Mouse (Mus musculus): ENCODE measurements around the gene Ssh1. TPM values are rescaled to one million over a fixed set of nuclear protein-coding genes. Genes with fewer than 3 reads are reported as not detected.

The Ssh1 gene
- polyA plus RNA-seq, 1 experiment from 2014 or later, result 4.3 TPM

- Histone ChIP-seq H3K9me3 (ENCODE audit: low read length) (no peaks in the 10 kb centered on the region), H3K9ac (replicated peaks) (no peak overlapping the region), H3K27ac (ENCODE audit: low read depth) (0 out of 2 replicates have a peak overlapping the region, but pooled peaks have one; percentile 29), H3K4me1 (ENCODE audit: insufficient read depth) (no peaks in the 10 kb centered on the region), H3K36me3 (replicated peaks; ENCODE audit: insufficient read depth, low read length) (no peaks in the 10 kb centered on the region), H3K4me2 (ENCODE audit: low read depth, low read length) (no peak overlapping the region), H3K4me3 (ENCODE audit: low read depth, low read length) (no peak overlapping the region), H3K27me3 (ENCODE audit: insufficient read depth, low read length) (no peaks in the 10 kb centered on the region)
- no peak for ATAC-seq
- no peak for DNase-seq
- WGBS (ENCODE audit: insufficient replicate concordance), result 63% methylated on average over 10 of the region's 10 CpGs
- no peak for TF ChIP-seq CTCF (IDR thresholded peaks at IDR 0.05; ENCODE audit: low read depth)
These were observed 64.2 kb downstream of the Ssh1 start for GRCm38 (mm10) chr5:113929526-113929925.

- WGBS (ENCODE audit: insufficient replicate concordance), result 45% methylated on average over 4 of the region's 4 CpGs
- Histone ChIP-seq H3K4me2 (ENCODE audit: low read depth, low read length) (no peak overlapping the region), H3K36me3 (replicated peaks; ENCODE audit: insufficient read depth, low read length) (no peaks in the 10 kb centered on the region), H3K27ac (ENCODE audit: low read depth) (no peak overlapping the region), H3K4me3 (ENCODE audit: low read depth, low read length) (no peak overlapping the region), H3K9ac (replicated peaks) (no peak overlapping the region), H3K27me3 (ENCODE audit: insufficient read depth, low read length) (no peaks in the 10 kb centered on the region), H3K4me1 (ENCODE audit: insufficient read depth) (no peaks in the 10 kb centered on the region), H3K9me3 (ENCODE audit: low read length) (no peaks in the 10 kb centered on the region)
- no peak for ATAC-seq
- no peak for DNase-seq
- TF ChIP-seq EP300 (IDR thresholded peaks at IDR 0.05; ENCODE audit: low read depth) (peak; percentile 16; the same call in 1 of the 2 replicates), CTCF (IDR thresholded peaks at IDR 0.05; ENCODE audit: low read depth) (no peak)
These were observed 69.1 kb downstream of the Ssh1 start for GRCm38 (mm10) chr5:113924608-113925007.

- Histone ChIP-seq H3K36me3 (replicated peaks; ENCODE audit: insufficient read depth, low read length) (no peaks in the 10 kb centered on the region), H3K9me3 (ENCODE audit: low read length) (no peaks in the 10 kb centered on the region), H3K27me3 (ENCODE audit: insufficient read depth, low read length) (no peaks in the 10 kb centered on the region), H3K4me2 (ENCODE audit: low read depth, low read length) (no peak overlapping the region), H3K27ac (ENCODE audit: low read depth) (no peak overlapping the region), H3K9ac (replicated peaks) (no peak overlapping the region), H3K4me1 (ENCODE audit: insufficient read depth) (peaks cover 6% of the 10 kb centered on the region; the same call in 1 of the 2 replicates), H3K4me3 (ENCODE audit: low read depth, low read length) (no peak overlapping the region)
- no peak for DNase-seq
- TF ChIP-seq EP300 (IDR thresholded peaks at IDR 0.05; ENCODE audit: low read depth), result no peak
- no peak for TF ChIP-seq CTCF (IDR thresholded peaks at IDR 0.05; ENCODE audit: low read depth)
- whole genome bisulfite sequencing (ENCODE audit: insufficient replicate concordance), result 55% methylated on average over 6 of the region's 6 CpGs
- no peak for ATAC-seq
These were observed 72.2 kb downstream of the Ssh1 start for GRCm38 (mm10) chr5:113921310-113922166.

- no peak overlapping the region; the same call in 1 of the 2 replicates for H3K4me2 ChIP-seq (ENCODE audit: low read depth, low read length)
- H3K27me3 ChIP-seq (ENCODE audit: insufficient read depth, low read length), result no peaks in the 10 kb centered on the region
- ATAC-seq (no peak), DNase-seq (no peak)
- H3K9ac ChIP-seq (replicated peaks), result no peak overlapping the region
- H3K36me3 ChIP-seq (replicated peaks; ENCODE audit: insufficient read depth, low read length), result no peaks in the 10 kb centered on the region
- TF ChIP-seq CTCF (IDR thresholded peaks at IDR 0.05; ENCODE audit: low read depth), result no peak
- TF ChIP-seq EP300 (IDR thresholded peaks at IDR 0.05; ENCODE audit: low read depth), result no peak
- peak overlapping the region; percentile 4; the same call in 1 of the 2 replicates for H3K27ac ChIP-seq (ENCODE audit: low read depth)
- no peak overlapping the region for H3K4me3 ChIP-seq (ENCODE audit: low read depth, low read length)
- 61% methylated on average over 7 of the region's 7 CpGs for WGBS (ENCODE audit: insufficient replicate concordance)
- H3K4me1 ChIP-seq (ENCODE audit: insufficient read depth), result peaks cover 6% of the 10 kb centered on the region; the same call in 1 of the 2 replicates
- H3K9me3 ChIP-seq (ENCODE audit: low read length), result no peaks in the 10 kb centered on the region
These were observed 74.6 kb downstream of the Ssh1 start for GRCm38 (mm10) chr5:113919060-113919459.

GRCm38 (mm10) chr5:113918654-113919053 lies 75.0 kb downstream of the Ssh1 start:
- 20% methylated on average over 9 of the region's 9 CpGs for WGBS (ENCODE audit: insufficient replicate concordance)
- H3K9me3 ChIP-seq (ENCODE audit: low read length), result no peaks in the 10 kb centered on the region
- peak overlapping the region; percentile 20; the same call in 1 of the 2 replicates for H3K4me2 ChIP-seq (ENCODE audit: low read depth, low read length)
- peaks cover 6% of the 10 kb centered on the region; the same call in 1 of the 2 replicates for H3K4me1 ChIP-seq (ENCODE audit: insufficient read depth)
- no peak overlapping the region for H3K4me3 ChIP-seq (ENCODE audit: low read depth, low read length)
- H3K27ac ChIP-seq (ENCODE audit: low read depth), result peak overlapping the region; percentile 50
- ATAC-seq (peak; percentile 82), DNase-seq (no peak)
- no peaks in the 10 kb centered on the region for H3K36me3 ChIP-seq (replicated peaks; ENCODE audit: insufficient read depth, low read length)
- H3K9ac ChIP-seq (replicated peaks), result no peak overlapping the region
- no peaks in the 10 kb centered on the region for H3K27me3 ChIP-seq (ENCODE audit: insufficient read depth, low read length)
- TF ChIP-seq EP300 (IDR thresholded peaks at IDR 0.05; ENCODE audit: low read depth) (peak; percentile 78), CTCF (IDR thresholded peaks at IDR 0.05; ENCODE audit: low read depth) (no peak)

- 53% methylated on average over 6 of the region's 6 CpGs for WGBS (ENCODE audit: insufficient replicate concordance)
- Histone ChIP-seq H3K9me3 (ENCODE audit: low read length) (no peaks in the 10 kb centered on the region), H3K4me2 (ENCODE audit: low read depth, low read length) (peak overlapping the region; percentile 47; the same call in 1 of the 2 replicates), H3K36me3 (replicated peaks; ENCODE audit: insufficient read depth, low read length) (no peaks in the 10 kb centered on the region), H3K9ac (replicated peaks) (0 out of 2 replicates have a peak overlapping the region, but pooled peaks have one; percentile 26), H3K4me1 (ENCODE audit: insufficient read depth) (peaks cover 39% of the 10 kb centered on the region), H3K27me3 (ENCODE audit: insufficient read depth, low read length) (no peaks in the 10 kb centered on the region), H3K4me3 (ENCODE audit: low read depth, low read length) (no peak overlapping the region), H3K27ac (ENCODE audit: low read depth) (peak overlapping the region; percentile 60; the same call in 1 of the 2 replicates)
- ATAC-seq, result no peak
- DNase-seq, result no peak
- TF ChIP-seq EP300 (IDR thresholded peaks at IDR 0.05; ENCODE audit: low read depth), result no peak
- no peak for TF ChIP-seq CTCF (IDR thresholded peaks at IDR 0.05; ENCODE audit: low read depth)
These were observed 83.0 kb downstream of the Ssh1 start for GRCm38 (mm10) chr5:113910705-113911104.

Measured in liver, postnatal 0 days (tissue).